Mouse (Mus musculus) lung, postnatal 0 days (tissue): ENCODE measurements around the gene Ubl7. TPM values are rescaled to one million over a fixed set of nuclear protein-coding genes. Genes with fewer than 3 reads are reported as not detected.

ENCODE experiments used
- ATAC-seq: fragments of 200-750 bp; cut with Nextera tagmentation; 2 replicates; pipeline ENCODE4 v1.8.0; 2017; ENCODE audit warnings: moderate library complexity
- DNase-seq: peaks from one replicate; pipeline ENCODE4 v3.0.0-alpha.2; 2016; ENCODE audit warnings: low spot score
- H3K27ac ChIP-seq: fragments of 300-500 bp; sonication (generic); 2 replicates; pipeline ENCODE4 v1.5.1; 2014; ENCODE audit warnings: antibody characterized with exemption, mild to moderate bottlenecking, low read length, mixed read lengths
- H3K27me3 ChIP-seq: fragments of 300-500 bp; sonication (generic); replicated peaks from 2 replicates; pipeline ENCODE4 v1.6.1; 2014; ENCODE audit warnings: low read length, mixed read lengths; ENCODE audit not compliant: insufficient read depth
- H3K36me3 ChIP-seq: fragments of 300-500 bp; sonication (generic); 2 replicates; pipeline ENCODE4 v1.6.1; 2014; ENCODE audit warnings: low read length, mixed read lengths; ENCODE audit not compliant: insufficient read depth
- H3K4me1 ChIP-seq: fragments of 300-500 bp; sonication (generic); 2 replicates; pipeline ENCODE4 v1.6.1; 2014; ENCODE audit warnings: antibody characterized with exemption, low read depth, low read length, mixed read lengths; ENCODE audit not compliant: insufficient read depth
- H3K4me2 ChIP-seq: fragments of 300-500 bp; sonication (generic); replicated peaks from 2 replicates; pipeline ENCODE4 v1.6.1; 2014; ENCODE audit warnings: low read depth, mild to moderate bottlenecking, low read length, moderate library complexity, mixed read lengths
- H3K4me3 ChIP-seq: fragments of 300-500 bp; sonication (generic); 2 replicates; pipeline ENCODE4 v1.5.1; 2014; ENCODE audit warnings: low read depth, low read length
- H3K9ac ChIP-seq: fragments of 300-500 bp; sonication (generic); replicated peaks from 2 replicates; pipeline ENCODE4 v1.6.1; 2014; ENCODE audit warnings: low read depth, mild to moderate bottlenecking
- H3K9me3 ChIP-seq: fragments of 300-500 bp; sonication (generic); 2 replicates; pipeline ENCODE4 v1.6.1; 2016; ENCODE audit warnings: low read length, mixed read lengths
- CTCF ChIP-seq: IDR thresholded peaks from 2 replicates; pipeline ENCODE4 v1.5.1; 2016; ENCODE audit warnings: antibody characterized with exemption, mild to moderate bottlenecking
- EP300 ChIP-seq: IDR thresholded peaks from 2 replicates; pipeline ENCODE4 v1.6.1; 2016; ENCODE audit warnings: antibody characterized with exemption, mild to moderate bottlenecking, control low read depth
- WGBS: fragments of 180-500 bp; shearing (Covaris S2); extraction: QIAGEN DNeasy Blood & Tissue Kit; methylation state at CpG from one replicate; pipeline ENCODE4 v1.1.7; 2014; 5-methylcytosine and 5-hydroxymethylcytosine counted together
- polyA plus RNA-seq: library from polyadenylated mRNA; unstranded; fragments of >200 nt; fragmentation: Nextera tagmentation; extraction: Ambion mirVana; gene quantifications from 2 replicates; pipeline ENCODE4 v1.2.1, GENCODE M21; 2015

Ubl7 gene
- polyA plus RNA-seq, 1 experiment from 2014 or later, result 120 TPM

- TF ChIP-seq EP300 (no peak), CTCF (no peak)
- H3K27me3 ChIP-seq, result no peaks in the 10 kb centered on the region
- H3K4me1 ChIP-seq, result peaks cover 5% of the 10 kb centered on the region; the same call in 1 of the 2 replicates
- no peak overlapping the region for H3K4me3 ChIP-seq
- DNase-seq (no peak), ATAC-seq (no peak)
- WGBS, result 56% methylated on average over 14 of the region's 14 CpGs
- H3K4me2 ChIP-seq, result no peak overlapping the region
- no peak overlapping the region for H3K9ac ChIP-seq
- no peaks in the 10 kb centered on the region for H3K9me3 ChIP-seq
- no peaks in the 10 kb centered on the region for H3K36me3 ChIP-seq
- no peak overlapping the region for H3K27ac ChIP-seq
Measured at GRCm38 (mm10) chr9:57967237-57967960, 56.6 kb downstream of the Ubl7 start.

GRCm38 (mm10) chr9:57968166-57968771 is 57.5 kb downstream of the Ubl7 start:
- DNase-seq, result no peak
- no peak overlapping the region for H3K4me3 ChIP-seq
- peaks cover 5% of the 10 kb centered on the region; the same call in 1 of the 2 replicates for H3K4me1 ChIP-seq
- no peaks in the 10 kb centered on the region for H3K9me3 ChIP-seq
- peak overlapping the region; percentile 79; the same call in 1 of the 2 replicates for H3K27ac ChIP-seq
- H3K27me3 ChIP-seq, result no peaks in the 10 kb centered on the region
- H3K4me2 ChIP-seq, result no peak overlapping the region
- ATAC-seq, result no peak
- no peak overlapping the region for H3K9ac ChIP-seq
- peak; percentile 41; the same call in 1 of the 2 replicates for TF ChIP-seq EP300
- TF ChIP-seq CTCF, result no peak
- H3K36me3 ChIP-seq, result no peaks in the 10 kb centered on the region
- WGBS, result 68% methylated on average over 9 of the region's 9 CpGs

- no peak overlapping the region for H3K4me2 ChIP-seq
- no peaks in the 10 kb centered on the region for H3K27me3 ChIP-seq
- peak overlapping the region; percentile 79 for H3K27ac ChIP-seq
- H3K9ac ChIP-seq, result no peak overlapping the region
- TF ChIP-seq EP300 (no peak), CTCF (no peak)
- no peaks in the 10 kb centered on the region for H3K9me3 ChIP-seq
- peaks cover 5% of the 10 kb centered on the region; the same call in 1 of the 2 replicates for H3K4me1 ChIP-seq
- WGBS, result 84% methylated on average over 8 of the region's 8 CpGs
- DNase-seq (no peak), ATAC-seq (no peak)
- no peak overlapping the region for H3K4me3 ChIP-seq
- H3K36me3 ChIP-seq, result no peaks in the 10 kb centered on the region
Measured at GRCm38 (mm10) chr9:57968783-57969542, 58.2 kb downstream of the Ubl7 start.

- Histone ChIP-seq H3K4me3 (no peak overlapping the region), H3K27ac (peak overlapping the region; percentile 79), H3K36me3 (no peaks in the 10 kb centered on the region), H3K9me3 (no peaks in the 10 kb centered on the region), H3K4me2 (no peak overlapping the region), H3K27me3 (no peaks in the 10 kb centered on the region), H3K9ac (no peak overlapping the region), H3K4me1 (peaks cover 5% of the 10 kb centered on the region; the same call in 1 of the 2 replicates)
- peak; percentile 88 for ATAC-seq
- 60% methylated on average over 11 of the region's 11 CpGs for WGBS
- peak; percentile 100 for TF ChIP-seq EP300
- TF ChIP-seq CTCF, result no peak
- DNase-seq, result peak; percentile 60
Measured at GRCm38 (mm10) chr9:57969736-57970495, 59.1 kb downstream of the Ubl7 start.

- H3K4me1 ChIP-seq, result peaks cover 5% of the 10 kb centered on the region; the same call in 1 of the 2 replicates
- ATAC-seq, result no peak
- no peaks in the 10 kb centered on the region for H3K27me3 ChIP-seq
- H3K4me2 ChIP-seq, result no peak overlapping the region
- 86% methylated on average over 5 of the region's 5 CpGs for WGBS
- TF ChIP-seq CTCF, result no peak
- no peak overlapping the region for H3K9ac ChIP-seq
- DNase-seq, result no peak
- no peaks in the 10 kb centered on the region for H3K9me3 ChIP-seq
- H3K36me3 ChIP-seq, result no peaks in the 10 kb centered on the region
- H3K27ac ChIP-seq, result peak overlapping the region; percentile 71; the same call in 1 of the 2 replicates
- H3K4me3 ChIP-seq, result no peak overlapping the region
Measured at GRCm38 (mm10) chr9:57971413-57971812, 60.6 kb downstream of the Ubl7 start.
